Mouse (Mus musculus) cerebellum, adult 11-12 months (tissue): ENCODE results near the gene Map4.

ENCODE experiments used
- DNase-seq: peaks from one replicate; pipeline ENCODE4 v3.0.0; 2022

Map4 gene

GRCm38 (mm10) chr9:109931257-109932171 lies at the start of gene Map4:
TSS of gene Map4 (plus strand) at chr9:109931460.
- peak; percentile 99 for DNase-seq

- DNase-seq, result no peak
Measured at GRCm38 (mm10) chr9:109886259-109886658, 45.0 kb upstream of the Map4 start.

GRCm38 (mm10) chr9:109887321-109887720 lies 43.9 kb upstream of the Map4 start:
- DNase-seq, result no peak

GRCm38 (mm10) chr9:109891501-109891900 lies 39.8 kb upstream of the Map4 start:
- peak; percentile 75 for DNase-seq

- peak; percentile 75 for DNase-seq
Measured at GRCm38 (mm10) chr9:109892651-109893250, 38.5 kb upstream of the Map4 start.

GRCm38 (mm10) chr9:109894413-109895090 lies 36.7 kb upstream of the Map4 start:
- peak; percentile 41 for DNase-seq

GRCm38 (mm10) chr9:109895593-109895992 lies 35.7 kb upstream of the Map4 start:
- no peak for DNase-seq

GRCm38 (mm10) chr9:109896253-109897150 lies 34.8 kb upstream of the Map4 start:
- DNase-seq, result no peak

GRCm38 (mm10) chr9:109898027-109898426 lies 33.2 kb upstream of the Map4 start:
- no peak for DNase-seq

- no peak for DNase-seq
Measured at GRCm38 (mm10) chr9:109899361-109899760, 31.9 kb upstream of the Map4 start.

- no peak for DNase-seq
Measured at GRCm38 (mm10) chr9:109899774-109900173, 31.5 kb upstream of the Map4 start.

GRCm38 (mm10) chr9:109900604-109901003 lies 30.7 kb upstream of the Map4 start:
- DNase-seq, result no peak

- no peak for DNase-seq
Measured at GRCm38 (mm10) chr9:109902246-109902645, 29.0 kb upstream of the Map4 start.

- no peak for DNase-seq
Measured at GRCm38 (mm10) chr9:109902740-109903139, 28.5 kb upstream of the Map4 start.

GRCm38 (mm10) chr9:109907300-109907699 lies 24.0 kb upstream of the Map4 start:
- DNase-seq, result no peak

GRCm38 (mm10) chr9:109907774-109908465 lies 23.3 kb upstream of the Map4 start:
- no peak for DNase-seq

- DNase-seq, result no peak
Measured at GRCm38 (mm10) chr9:109909102-109909501, 22.2 kb upstream of the Map4 start.

- DNase-seq, result no peak
Measured at GRCm38 (mm10) chr9:109909926-109910325, 21.3 kb upstream of the Map4 start.

- DNase-seq, result no peak
Measured at GRCm38 (mm10) chr9:109911779-109912178, 19.5 kb upstream of the Map4 start.

GRCm38 (mm10) chr9:109914269-109914926 lies 16.9 kb upstream of the Map4 start:
- DNase-seq, result no peak

- DNase-seq, result no peak
Measured at GRCm38 (mm10) chr9:109917931-109918330, 13.3 kb upstream of the Map4 start.
